Mouse (Mus musculus) CD4-positive helper T cell, adult 2 months (primary cell): ENCODE data around the gene Rbpms2.

Experiments
- DNase-seq: peaks from one replicate; pipeline ENCODE4 v3.0.0-alpha.2; 2012; ENCODE audit warnings: low read depth, missing footprints, low spot score

The Rbpms2 gene

DNA sequence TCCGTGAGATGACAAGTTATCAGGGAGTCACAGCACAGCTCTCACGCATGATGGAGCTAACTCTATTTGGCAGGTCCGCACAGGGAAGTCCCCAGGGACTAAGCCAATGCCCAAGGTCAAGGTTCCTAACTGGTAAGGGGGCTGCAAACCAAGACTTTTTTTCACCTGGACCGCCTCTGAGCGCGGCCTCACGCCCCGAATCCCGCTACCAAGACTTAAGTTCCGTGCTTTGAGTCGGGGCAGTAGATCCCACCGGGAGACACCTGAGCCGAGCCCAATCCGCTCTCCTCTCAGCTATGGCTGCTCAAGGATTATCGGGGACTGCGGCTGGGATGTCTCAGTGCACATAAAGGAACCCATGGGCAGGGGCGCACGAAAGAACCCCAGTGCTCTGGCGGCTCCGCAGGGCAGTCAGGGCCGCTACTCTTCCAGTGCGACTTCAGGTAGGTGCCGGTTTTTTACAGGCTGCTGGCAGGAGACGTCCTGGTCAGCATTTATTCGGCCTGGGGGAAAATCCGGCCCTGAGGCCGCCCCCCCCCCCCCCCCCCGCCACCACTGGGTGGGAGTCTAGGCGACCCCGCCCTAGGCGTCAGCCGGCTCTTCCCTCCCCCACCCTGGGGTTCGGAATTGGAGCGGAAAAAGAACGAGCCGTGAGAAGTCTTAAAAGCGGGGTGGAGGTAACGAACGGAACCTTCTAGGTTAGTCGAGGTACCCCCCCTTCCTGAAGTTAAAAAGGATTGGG is at the start of gene Rbpms2:
Gene Rbpms2, plus strand, starts transcription at position 624 of the 742 bp plus-strand sequence.
- DNase-seq, result peak; percentile 57

DNA sequence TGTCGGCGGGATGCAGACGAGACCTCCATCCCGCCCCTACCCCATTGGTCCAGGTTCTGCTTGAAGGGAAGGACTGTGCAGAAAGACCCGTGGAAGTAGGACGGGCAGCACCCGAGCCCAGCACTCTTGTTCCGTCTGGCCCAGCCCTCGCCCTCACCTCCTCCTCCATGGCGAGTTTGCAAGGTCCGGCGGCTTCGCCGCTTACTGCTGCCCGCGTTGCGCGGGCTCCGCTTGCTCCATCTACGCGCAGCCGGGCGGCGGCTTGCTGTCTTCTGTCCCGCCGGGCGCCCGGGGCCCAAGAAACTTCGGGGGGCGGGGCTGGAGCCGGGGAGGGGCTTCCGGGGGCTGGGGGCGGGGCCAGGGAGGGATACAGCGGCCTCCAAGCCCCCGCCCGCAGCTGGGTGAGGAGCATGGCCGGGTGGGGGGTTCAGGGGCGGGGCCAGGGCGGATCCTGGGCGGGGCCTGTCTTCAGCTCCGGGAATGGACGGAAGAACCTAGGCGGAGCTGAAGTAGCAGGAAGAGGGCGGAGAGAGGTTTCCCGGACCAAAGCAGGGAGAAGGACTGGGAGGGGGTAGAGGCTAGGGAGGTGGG is 49.6 kb upstream of the Rbpms2 start, which contains the start of gene Plekho2:
Gene Plekho2, minus strand, starts transcription at position 260 of the 591 bp plus-strand sequence.
- peak; percentile 96 for DNase-seq

DNA sequence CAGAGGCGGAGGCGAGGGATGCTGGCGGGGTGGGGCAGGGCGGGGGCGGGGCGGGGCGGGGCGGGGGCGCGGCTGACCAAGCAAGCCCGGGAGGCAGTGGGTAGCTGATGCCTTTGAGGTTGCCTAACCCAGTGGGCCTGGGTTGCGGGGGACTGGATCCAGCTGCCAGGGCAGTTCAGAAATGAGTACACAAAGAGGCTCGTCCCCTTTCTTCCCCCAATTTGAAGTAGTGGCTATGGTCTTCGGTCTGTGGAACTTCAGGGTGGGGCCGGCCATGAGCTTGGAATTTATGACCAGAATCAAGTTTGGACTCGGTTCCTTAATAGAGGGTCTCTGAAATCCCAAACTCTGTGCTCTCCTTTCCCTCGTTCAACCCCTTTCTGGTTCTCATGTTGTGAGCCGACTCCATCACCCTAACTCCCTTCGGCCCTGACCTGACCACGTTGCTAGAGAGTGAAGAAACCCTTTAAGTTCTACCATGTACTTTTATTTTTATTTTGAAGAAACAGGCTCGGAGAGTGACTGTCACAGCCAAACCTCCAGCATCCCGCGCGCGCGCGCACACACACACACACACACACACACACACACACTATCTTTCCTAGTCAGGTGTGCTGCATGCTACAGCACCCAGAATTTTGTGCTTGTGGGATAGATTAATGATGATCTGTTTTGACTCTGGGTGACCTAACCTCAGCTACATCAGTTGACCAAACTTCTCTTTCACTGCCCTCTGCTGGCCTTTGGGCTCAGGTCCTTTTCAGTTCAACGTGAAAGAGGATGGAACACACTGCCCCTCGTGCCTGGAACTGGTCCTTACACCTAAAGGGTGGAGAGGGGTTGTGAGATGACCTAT is 48.8 kb upstream of the Rbpms2 start:
- peak; percentile 92 for DNase-seq

DNA sequence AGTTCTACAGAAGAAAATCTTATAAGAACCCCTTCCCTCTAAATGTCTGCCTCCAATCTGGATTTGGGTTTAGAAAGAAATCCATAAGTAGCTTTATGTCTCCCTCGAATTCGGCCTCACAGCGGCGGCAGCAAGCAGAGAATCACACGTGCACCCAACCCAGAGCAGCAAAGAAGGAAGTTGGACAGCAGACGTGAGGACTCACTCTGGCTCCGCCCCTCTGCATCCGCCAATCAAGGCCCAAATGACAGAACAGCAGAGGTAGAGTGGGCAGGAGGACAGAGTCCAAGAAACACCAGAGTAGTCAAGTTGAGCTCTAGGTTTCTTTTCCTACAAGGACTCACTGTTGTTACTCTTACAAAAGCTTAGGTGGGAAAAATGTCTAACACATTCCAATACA is 46.4 kb upstream of the Rbpms2 start:
- peak; percentile 57 for DNase-seq

DNA sequence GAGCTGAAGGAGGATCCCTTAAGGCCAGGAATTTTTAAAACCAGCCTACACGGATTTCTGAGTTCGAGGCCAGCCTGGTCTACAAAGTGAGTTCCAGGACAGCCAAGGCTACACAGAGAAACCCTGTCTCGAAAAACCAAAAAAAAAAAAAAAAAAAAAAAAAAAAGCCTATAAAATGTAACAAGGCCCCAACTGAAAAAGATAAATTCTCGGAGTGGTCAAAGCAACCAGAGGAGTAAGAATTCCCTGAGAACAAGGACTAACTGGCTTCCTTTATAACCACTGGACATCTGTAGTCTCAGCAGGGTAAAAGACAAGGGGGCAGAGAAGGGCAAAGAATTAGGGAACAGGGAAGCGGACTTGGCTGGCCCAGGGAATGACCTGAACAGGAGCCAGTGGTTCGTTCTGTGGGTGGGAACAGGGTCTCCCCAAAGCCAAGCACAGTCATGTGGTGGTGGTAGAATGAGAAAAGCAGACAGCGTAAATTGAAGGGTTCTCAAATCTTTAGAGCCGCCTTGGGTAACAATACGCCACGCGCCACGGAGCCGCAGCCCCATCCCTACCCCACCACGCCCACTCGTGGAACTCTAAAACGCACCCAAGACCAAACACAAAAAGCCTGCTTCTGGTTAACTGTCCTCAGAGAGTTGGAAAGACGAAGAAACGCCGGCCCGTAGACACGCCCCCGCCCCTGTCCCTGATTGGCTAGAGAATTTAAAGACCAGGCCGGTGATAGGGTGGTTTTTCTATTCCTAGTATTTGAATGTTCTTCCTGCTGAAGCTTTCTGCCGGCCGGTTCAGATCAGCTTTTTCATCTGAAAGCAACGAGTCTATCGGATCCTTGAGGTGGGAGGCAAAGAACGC is 42.8 kb upstream of the Rbpms2 start, which contains the start of gene Pif1:
Gene Pif1, plus strand, starts transcription at position 755 of the 864 bp plus-strand sequence.
- peak; percentile 84 for DNase-seq

DNA sequence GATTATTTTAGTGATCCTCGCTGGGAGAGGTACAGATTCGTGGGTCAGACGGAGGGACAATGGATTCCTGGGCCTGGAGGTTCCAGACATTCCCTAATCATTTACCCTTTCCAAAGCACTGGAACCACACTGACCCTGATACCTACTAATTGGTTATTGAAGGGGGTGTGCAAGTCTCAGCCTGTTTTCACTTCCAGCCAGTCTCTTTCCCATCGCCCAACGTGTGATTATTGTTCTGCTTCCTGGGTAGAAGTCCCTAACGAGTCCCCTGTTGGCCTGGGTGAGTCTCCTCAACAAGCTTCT is 42.2 kb upstream of the Rbpms2 start:
- DNase-seq, result no peak

DNA sequence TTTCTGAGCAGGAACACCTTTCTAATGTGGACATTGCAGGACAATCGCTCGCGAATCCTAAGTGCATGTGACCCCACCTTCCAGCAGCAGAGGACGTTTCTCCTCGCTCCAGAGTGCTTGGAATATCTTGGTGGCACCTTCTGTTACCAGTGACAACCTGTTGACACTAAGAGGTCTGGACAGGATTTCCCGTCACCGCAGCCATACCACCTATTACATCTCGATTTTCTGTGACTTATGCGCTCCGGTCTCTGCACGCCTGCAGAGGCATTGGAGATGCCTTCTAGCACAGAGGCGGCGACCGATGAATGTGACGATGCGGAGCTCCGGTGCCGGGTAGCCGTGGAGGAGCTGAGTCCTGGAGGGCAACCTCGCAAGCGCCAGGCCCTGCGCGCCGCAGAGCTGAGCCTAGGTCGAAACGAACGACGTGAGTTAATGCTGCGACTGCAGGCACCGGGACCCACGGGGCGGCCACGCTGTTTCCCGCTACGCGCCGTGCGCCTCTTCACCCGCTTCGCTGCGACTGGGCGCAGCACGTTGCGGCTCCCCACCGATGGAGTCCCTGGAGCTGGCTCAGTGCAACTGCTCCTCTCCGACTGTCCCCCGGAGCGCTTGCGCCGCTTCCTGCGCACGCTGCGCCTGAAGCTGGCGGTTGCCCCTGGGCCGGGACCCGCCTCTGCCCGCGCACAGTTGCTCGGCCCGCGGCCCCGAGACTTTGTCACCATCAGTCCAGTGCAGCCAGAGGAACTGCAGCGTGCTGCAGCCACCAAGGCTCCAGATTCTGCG is 41.7 kb upstream of the Rbpms2 start:
- peak; percentile 47 for DNase-seq

DNA sequence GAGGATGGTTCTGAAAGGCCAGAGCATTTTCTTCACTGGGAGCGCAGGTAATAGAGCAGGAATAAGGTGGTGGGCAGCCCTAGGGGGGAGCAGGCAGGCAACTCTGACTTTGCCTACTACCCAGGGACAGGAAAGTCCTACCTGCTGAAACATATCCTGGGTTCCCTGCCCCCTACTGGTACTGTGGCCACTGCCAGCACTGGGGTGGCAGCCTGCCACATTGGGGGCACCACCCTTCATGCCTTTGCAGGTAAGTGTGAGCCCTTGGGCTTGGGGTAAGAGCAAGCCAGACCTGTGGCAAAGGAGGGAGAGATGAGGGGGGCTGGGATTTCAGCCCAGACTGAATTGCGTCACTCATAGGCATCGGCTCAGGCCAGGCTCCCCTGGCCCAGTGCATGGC is 40.4 kb upstream of the Rbpms2 start:
- DNase-seq, result no peak

DNA sequence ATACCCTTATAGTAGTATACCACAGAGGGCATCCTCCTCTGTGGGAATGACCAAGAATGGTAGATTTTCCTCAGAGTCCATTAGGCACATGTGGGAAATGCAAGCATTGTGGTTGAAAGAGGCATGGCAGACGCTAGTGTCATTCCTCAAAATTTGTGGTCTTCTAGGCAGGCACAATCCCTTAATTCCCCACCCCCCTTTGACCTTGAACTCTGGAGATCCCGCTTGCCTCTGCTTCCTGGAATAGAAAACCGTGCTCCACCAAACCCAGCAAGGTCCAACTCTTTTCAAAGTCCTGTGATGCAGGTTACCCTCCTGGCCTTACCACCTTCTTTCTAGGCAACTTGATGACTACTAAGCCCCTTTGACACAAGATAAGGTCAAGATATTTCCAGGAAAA is 36.7 kb upstream of the Rbpms2 start:
- no peak for DNase-seq

DNA sequence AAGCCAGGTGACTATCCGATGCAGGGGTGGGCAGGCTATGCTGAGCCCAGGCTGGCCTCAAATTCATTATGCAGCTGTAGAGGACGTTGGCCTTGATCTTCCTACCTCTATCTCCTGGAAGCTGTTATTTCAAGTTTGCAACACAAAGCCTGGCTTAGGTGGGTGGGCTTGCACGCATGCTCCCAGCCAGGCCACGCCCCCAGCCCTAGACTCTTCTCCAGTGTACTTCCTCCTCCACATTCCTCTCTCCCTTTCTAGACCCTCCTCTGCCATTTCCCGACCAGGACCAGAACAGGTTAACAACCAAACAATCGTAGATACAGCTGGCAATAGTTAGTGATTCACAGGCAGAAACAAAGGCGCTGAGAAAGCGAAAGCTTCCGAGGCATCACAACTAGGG is 35.9 kb upstream of the Rbpms2 start:
- no peak for DNase-seq

DNA sequence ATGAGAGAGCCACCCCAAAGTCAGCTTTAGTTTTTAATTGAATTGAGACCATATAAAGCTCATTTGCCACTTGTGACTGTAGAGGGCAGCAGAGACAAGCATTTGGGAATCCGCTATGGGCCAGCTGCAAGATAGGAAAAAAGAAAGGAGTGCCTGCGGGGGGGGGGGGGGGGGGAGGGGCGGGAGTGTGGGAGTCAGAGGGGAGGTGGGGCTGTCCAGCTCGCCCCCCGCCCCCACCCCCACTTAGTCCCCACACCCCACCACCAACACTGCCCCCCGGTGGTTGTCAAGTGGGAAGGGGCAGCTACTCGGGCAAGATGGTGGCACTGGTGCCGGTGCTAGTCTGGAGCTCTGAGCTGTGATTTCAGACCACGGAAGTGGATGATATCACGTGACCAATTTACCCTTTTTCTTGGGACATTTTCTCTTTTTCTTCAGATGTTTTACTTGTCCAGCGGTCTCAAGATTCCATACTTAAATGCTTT is 30.6 kb upstream of the Rbpms2 start:
- DNase-seq, result peak; percentile 51

DNA sequence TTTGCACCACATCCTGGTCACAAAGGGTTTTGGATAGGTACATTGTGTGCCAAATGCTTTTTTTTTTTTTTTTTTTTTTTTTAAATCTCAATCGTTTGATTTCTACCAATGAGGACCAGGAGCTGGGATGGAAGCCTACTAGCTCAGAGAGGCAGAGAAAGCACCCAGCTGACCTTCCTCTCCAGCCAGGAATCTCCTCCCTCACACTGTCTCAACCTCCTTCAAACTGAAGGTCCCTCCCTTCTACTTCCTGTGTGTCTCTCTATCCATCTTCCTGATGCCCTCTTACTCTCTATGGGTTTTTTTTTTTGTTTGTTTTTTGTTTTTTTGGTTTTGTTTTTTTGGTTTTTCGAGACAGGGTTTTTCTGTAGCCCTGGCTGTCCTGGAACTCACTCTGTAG is 28.5 kb upstream of the Rbpms2 start:
- no peak for DNase-seq

DNA sequence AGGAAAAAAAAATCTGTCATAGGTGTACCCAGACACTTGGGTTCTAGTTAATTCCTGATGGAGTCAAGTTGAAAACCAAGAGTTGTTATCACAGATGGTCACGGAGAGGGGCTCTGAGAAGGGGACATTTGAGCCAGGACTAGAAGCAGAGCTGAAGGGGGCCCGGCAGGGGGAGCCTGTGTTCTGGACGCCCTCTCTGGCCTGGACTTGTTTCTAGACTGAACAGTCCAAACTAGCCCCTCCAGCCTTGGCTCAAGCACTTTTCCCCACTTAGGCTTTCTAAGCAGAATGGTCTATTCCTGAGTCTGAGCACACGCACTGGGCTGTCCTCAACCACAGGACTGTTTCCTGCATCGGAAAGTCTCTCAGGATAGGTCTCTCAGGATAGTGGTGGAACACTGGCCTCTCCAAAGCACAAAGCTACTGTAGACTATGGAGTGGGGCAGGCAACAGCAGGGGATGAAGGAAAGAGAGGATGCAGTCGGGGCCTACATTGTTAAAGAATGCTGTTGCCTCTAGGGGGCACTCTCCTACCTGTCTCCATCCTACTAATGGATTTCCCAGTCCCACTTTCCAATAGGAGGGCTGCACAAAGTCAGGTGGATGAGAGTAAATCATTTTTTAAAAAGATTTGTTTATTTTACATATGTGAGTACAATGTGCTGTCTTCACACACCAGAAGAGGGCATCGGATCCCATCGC is 25.9 kb upstream of the Rbpms2 start:
- DNase-seq, result no peak

DNA sequence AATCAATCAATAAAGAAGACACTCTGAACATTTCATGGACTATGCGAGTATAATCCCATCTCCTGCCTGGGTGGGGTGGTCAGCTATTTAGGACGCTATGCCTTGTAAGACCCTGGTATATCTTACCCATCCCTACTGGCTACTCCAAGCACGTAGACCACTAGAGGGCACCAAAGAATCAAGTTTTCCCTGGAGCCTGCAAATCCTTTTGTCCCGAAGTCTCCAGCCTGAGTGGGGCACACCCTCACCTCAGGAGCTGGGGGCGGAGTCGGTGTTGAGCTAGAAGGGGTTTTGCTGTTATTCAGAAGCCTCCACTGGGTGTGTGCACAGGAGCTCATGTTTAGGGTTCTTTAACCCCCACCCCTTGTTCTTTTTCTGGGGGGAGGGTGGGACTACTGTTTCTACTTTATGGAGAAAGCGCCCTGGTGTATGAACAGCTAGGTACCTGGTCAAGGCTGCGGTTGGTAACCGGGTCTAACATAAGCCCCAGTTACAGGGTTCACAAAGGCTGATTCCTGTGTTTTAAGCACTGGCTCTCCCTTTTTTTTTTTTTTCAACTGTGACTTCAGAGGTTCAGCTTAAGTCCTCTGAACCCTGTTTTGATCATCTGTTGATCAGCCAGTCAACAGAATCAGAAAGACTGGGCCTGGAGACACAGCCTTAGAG is 23.8 kb upstream of the Rbpms2 start:
- DNase-seq, result peak; percentile 54

DNA sequence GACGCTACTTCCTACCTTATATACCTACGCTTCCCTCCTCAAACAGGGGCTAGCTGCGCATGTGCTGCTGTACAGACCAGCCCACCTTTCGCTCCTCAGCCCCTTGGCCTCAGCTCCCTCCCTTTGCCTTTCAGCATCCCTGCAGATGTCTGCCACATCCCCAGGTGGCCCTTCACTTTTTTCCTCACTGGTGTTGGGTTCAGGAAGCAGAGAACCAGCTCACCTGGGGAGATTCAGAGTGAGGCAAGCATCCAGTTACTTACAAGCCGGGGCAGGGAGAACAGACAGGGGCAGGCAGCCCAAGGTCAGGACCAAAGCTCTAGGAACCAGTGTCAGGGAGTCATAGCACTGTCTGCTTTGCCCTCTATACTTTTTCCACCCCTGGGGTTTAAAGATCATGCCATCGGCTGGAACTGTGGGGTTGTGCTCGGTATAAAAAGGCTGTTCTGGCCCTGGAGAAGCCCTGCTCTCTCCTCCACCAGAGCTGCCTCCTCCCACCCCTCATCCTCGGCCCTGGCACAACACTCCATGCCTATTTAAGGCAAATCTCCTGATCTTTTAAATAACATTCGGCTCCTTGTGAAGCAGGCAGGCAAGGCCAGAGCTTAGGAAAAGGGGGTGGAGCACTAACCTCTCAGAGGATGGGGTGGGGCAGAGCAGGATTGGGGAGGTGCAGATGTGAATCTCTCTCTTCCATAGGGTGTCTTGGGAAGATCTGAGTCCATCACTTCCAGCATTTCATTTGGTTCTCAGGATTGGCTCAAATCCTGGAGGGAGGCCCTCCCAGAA is 22.9 kb upstream of the Rbpms2 start:
- DNase-seq, result no peak

DNA sequence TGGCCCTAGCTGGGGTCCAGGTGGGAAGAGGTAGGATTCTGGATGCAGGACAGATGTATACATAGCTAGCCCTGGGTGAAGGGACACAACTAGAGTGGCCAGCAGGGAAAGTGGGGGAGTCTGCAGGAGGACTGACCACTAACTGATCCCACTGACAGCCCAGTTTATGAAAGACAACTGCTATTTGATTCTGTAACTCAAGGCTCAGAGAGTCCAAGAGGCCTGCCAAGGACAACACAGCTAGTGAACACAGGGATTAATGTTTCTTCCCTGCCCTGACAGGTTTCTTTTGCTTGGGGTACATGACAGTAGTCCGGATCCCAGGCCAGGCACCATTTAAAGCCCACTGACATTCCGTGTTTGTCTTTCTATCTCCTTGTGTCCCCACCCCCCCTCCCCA is 22.3 kb upstream of the Rbpms2 start:
- no peak for DNase-seq

DNA sequence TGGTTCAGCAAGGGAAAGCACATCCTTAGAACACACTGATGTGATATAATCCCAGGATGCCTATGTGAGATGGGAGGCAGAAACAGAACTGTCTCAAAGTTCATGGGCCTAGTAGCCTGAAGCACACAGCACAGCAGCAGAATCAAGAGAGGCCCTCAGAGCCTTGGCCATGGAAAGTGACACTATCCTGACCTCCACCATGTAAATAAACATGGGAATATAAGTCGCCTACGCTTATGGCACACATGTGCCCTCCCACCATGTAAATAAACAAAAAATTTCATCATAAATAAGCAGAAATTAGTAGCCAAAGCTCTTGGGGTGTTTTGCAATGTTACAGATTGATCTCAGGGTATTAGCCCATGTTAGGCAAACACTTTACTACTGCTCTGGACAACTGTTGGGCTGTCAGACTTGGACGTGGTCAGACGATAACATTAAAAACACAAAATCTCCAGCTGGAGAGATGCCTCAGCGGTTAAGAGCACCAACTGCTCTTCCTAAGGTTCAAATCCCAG is 17.4 kb upstream of the Rbpms2 start:
- DNase-seq, result no peak

DNA sequence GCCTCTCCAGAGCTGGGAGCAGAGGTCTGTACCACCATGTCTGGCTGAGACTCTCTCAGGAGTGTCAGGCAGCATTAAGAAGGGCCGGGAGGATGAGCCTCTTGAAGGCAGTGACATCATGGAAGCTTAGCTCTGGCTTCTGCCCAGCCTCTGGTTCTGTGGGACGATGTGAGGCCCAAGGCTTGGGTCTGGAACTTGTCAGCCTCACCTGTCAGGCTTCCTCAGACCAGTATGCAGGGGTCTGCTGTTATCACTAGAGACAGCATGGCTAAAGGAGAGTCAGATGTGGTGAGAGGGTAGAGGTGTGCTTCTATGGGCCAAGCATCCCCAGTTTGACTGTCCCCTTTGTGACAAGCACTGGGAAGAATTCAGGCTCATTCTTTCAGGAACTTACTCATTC is 16.4 kb upstream of the Rbpms2 start:
- no peak for DNase-seq
